ENCODE assay signal across 12 mouse cellular contexts in genomic region chr16:29711912-29712681, GRCm38 (mm10).
A peak's percentile ranks its signal among the peaks of the same experiment; 100 is the strongest.
DNase-seq lines count a peak whose midpoint lies in the region; ATAC-seq and TF ChIP-seq lines count a peak whose summit lies in the region.
"Had no signal": no experiment of that assay in that cellular context is flagged by ENCODE, and none has a peak within 500 bp of the region (broad histone marks: within the 10 kb centered on the region; RNA-seq: fewer than 3 reads in every experiment).

No protein-coding gene starts in this region.

- no peak overlapping the region for H3K27ac ChIP-seq in forebrain, embryonic 13.5 days
- no peak overlapping the region for H3K27ac ChIP-seq in forebrain, embryonic 11.5 days (ENCODE audit: low read depth, low read length)
- H3K27ac ChIP-seq in lung, embryonic 14.5 days (ENCODE audit: low read depth) = no peak overlapping the region
- H3K27ac ChIP-seq: kidney, embryonic 15.5 days had no signal

- no peak for DNase-seq in forebrain, embryonic 11.5 days (ENCODE audit: low spot score)
- peak; percentile 50 for DNase-seq in lung, embryonic 14.5 days
- DNase-seq in lung, postnatal 25 days (ENCODE audit: low spot score) = no peak
- peak; percentile 81 for DNase-seq in cerebellum, adult 9-11 months
- peak; percentile 44 to 60 for DNase-seq in heart, postnatal 36 days
- no peak for DNase-seq in thymus, postnatal 4 days
- no peak for DNase-seq in layer of hippocampus, adult 11-12 months (ENCODE audit: low spot score)
- DNase-seq: adrenal gland, postnatal 36 days; lung, adult 2 months had no signal

- H3K4me3 ChIP-seq in forebrain, embryonic 13.5 days = no peak overlapping the region
- H3K4me3 ChIP-seq in forebrain, embryonic 11.5 days (ENCODE audit: low read depth, low read length) = no peak overlapping the region
- no peak overlapping the region for H3K4me3 ChIP-seq in lung, embryonic 14.5 days (ENCODE audit: low read depth, low read length)
- H3K4me3 ChIP-seq: kidney, embryonic 15.5 days had no signal

- H3K27me3 ChIP-seq in forebrain, embryonic 13.5 days = peaks cover 24% of the 10 kb centered on the region
- peaks cover 11% of the 10 kb centered on the region for H3K27me3 ChIP-seq in forebrain, embryonic 11.5 days (ENCODE audit: control insufficient read depth, insufficient read depth, low read length)
- no peaks in the 10 kb centered on the region for H3K27me3 ChIP-seq in lung, embryonic 14.5 days (ENCODE audit: insufficient read depth, low read length)
- H3K27me3 ChIP-seq: kidney, embryonic 15.5 days; Patski had no signal

- 81% methylated on average over 12 of the region's 12 CpGs for WGBS in forebrain, embryonic 13.5 days
- WGBS in forebrain, embryonic 11.5 days = 91% methylated on average over 12 of the region's 12 CpGs
- WGBS in lung, embryonic 14.5 days = 64% methylated on average over 12 of the region's 12 CpGs

- peaks cover 7% of the 10 kb centered on the region for H3K4me1 ChIP-seq in forebrain, embryonic 13.5 days
- no peaks in the 10 kb centered on the region for H3K4me1 ChIP-seq in forebrain, embryonic 11.5 days (replicated peaks; ENCODE audit: control insufficient read depth, insufficient read depth, low read length)
- H3K4me1 ChIP-seq in lung, embryonic 14.5 days (ENCODE audit: insufficient read depth) = peaks cover 6% of the 10 kb centered on the region; the same call in 1 of the 2 replicates

- no peak overlapping the region for H3K9ac ChIP-seq in forebrain, embryonic 13.5 days
- H3K9ac ChIP-seq in forebrain, embryonic 11.5 days (ENCODE audit: low read length) = no peak overlapping the region
- H3K9ac ChIP-seq in lung, embryonic 14.5 days = no peak overlapping the region
- H3K9ac ChIP-seq: kidney, embryonic 15.5 days had no signal

- no peak for TF ChIP-seq CTCF in lung, embryonic 14.5 days (IDR thresholded peaks at IDR 0.05; ENCODE audit: low read depth)

- intact Hi-C loops in heart, postnatal 36 days (cut with DNase I) = no loop called here

- H3K36me3 ChIP-seq in forebrain, embryonic 13.5 days (ENCODE audit: poor library complexity, severe bottlenecking) = no peaks in the 10 kb centered on the region
- H3K36me3 ChIP-seq in forebrain, embryonic 11.5 days (ENCODE audit: control insufficient read depth, insufficient read depth, low read length) = no peaks in the 10 kb centered on the region
- H3K36me3 ChIP-seq in lung, embryonic 14.5 days (ENCODE audit: insufficient read depth) = no peaks in the 10 kb centered on the region
- H3K36me3 ChIP-seq: kidney, embryonic 15.5 days had no signal

- H3K4me2 ChIP-seq in forebrain, embryonic 13.5 days = no peak overlapping the region
- H3K4me2 ChIP-seq in forebrain, embryonic 11.5 days (ENCODE audit: low read depth, low read length, severe bottlenecking) = no peak overlapping the region
- H3K4me2 ChIP-seq in lung, embryonic 14.5 days = no peak overlapping the region
- H3K4me2 ChIP-seq: kidney, embryonic 15.5 days had no signal

- peak; percentile 79 for ATAC-seq in forebrain, embryonic 13.5 days
- no peak for ATAC-seq in forebrain, embryonic 11.5 days (replicated peaks; ENCODE audit: low FRiP score)
- ATAC-seq in lung, embryonic 14.5 days (ENCODE audit: insufficient read depth) = no peak
- ATAC-seq: Patski had no signal

- no peaks in the 10 kb centered on the region for H3K9me3 ChIP-seq in forebrain, embryonic 13.5 days (replicated peaks)
- H3K9me3 ChIP-seq in forebrain, embryonic 11.5 days (ENCODE audit: control insufficient read depth, low read length) = no peaks in the 10 kb centered on the region
- H3K9me3 ChIP-seq in lung, embryonic 14.5 days (ENCODE audit: low read depth, low read length) = no peaks in the 10 kb centered on the region
- H3K9me3 ChIP-seq: kidney, embryonic 15.5 days had no signal

Comparison
In these comparisons a context has a peak if more than half of its experiments do, and no peak if none do; other contexts are left out.
1. DNase-seq: peak in lung, embryonic 14.5 days (single experiment), cerebellum, adult 9-11 months (single experiment) and heart, postnatal 36 days (2 of 2); none in forebrain, embryonic 11.5 days (single experiment), lung, postnatal 25 days (single experiment), thymus, postnatal 4 days (single experiment) and layer of hippocampus, adult 11-12 months (single experiment).